Mouse (Mus musculus): ENCODE results near the gene Lrcol1.
A peak's percentile ranks its signal among the peaks of the same experiment; 100 is the strongest.

The Lrcol1 gene

DNA sequence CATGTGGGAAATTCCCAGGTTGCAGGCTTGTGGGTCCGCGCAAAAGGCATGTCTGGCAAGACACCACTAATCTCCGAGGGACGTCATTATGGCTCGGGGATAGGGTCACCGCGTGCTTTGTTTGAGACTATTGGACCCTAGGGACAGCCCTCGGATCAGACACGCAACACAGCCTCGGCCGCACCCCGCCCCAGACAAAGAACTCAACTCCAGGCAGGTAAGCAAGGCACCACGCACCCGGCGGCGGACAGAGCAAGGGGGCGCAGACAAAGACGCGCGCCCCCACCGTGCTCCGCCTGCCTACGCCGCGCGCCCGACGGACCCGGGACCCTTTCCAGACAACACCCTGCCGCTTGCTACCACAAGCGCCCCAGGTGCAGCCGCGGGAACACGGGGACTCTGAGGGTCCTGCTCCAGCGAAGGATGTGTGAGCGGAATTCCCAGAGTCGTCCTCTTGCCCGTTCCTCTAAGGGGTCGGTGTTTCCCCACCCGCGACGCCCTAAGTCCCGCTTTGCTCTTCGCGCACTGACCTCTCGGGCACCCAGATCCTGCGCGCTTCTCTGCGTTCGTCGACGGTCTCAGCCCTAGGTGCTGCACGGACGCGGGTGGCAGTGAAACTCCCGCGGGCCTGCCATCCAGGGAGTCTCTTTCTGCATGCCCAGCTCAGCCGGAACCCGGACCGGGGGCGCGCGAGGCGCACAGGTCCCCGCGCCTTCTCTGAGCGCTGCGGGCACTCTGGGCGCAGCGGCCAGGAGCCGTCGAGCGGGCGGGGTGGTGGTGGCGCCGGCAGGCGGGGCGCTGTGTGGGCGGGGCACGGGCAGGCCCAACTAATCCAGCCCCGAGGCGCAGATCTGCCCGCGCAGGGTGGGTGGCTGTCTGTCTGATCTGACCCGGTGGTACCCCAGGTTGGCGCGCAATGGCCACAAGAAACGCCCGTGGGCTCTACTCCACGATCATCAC lies 42.1 kb downstream of the Lrcol1 start:
- DNase-seq, result peak; percentile 65

DNA sequence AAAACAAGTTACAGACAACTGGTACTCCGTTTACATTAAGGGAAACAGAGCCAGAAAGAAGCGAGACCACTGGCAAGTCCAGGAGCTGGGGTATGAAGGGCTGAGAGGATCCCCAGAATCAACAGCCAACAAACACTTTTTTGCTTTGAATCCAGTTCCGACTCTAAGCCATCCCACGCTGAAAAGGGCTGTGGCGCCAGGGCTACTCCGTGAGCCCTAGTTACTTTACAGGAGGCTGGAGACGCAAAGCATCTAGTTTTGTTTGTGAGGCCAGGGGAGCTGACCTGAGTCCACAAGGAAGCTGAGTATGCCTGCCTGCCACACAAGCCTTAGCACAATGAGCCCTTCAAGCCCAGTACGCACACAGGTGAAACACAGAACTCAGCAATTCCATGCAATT lies 42.8 kb downstream of the Lrcol1 start:
- no peak for DNase-seq

DNA sequence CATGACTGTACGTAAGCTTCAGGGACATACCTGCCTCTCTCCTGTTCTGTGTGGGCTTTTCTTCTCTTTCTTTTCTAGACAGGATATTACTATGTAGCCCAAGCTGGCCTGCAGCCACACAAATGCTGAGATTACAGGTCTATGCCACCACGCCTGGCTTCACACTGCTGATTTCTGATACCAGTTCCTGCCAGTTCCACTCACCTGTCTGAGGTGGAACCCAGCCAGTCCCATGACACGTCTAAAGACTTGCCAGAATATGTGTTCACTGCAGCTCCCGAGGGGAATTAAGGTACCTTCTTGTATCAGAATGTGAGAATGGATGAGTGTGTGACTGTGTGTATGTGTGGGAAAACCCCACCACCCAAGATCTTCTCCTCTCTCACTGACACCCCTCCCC lies 46.1 kb downstream of the Lrcol1 start:
- DNase-seq, result peak; percentile 58

DNA sequence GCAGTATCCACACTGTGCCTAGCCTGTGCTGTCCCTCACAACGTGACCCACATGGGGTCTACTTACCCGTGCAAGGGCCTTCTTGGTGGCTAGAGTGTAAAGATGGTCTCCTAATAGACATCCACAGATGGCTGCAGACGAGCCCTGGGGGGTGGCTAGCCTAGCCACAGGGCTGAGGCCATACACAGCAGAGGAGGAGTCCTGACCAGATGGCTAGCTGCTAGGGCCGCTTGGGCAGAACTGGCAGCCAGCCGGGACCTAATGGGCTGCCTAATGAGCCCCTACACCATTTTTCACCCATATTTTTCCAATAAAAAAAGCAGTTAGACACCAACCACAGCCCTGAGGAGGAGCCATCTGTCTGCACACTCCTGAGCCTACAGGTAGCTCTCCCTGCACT lies 48.2 kb downstream of the Lrcol1 start:
- DNase-seq, result peak; percentile 75

DNA sequence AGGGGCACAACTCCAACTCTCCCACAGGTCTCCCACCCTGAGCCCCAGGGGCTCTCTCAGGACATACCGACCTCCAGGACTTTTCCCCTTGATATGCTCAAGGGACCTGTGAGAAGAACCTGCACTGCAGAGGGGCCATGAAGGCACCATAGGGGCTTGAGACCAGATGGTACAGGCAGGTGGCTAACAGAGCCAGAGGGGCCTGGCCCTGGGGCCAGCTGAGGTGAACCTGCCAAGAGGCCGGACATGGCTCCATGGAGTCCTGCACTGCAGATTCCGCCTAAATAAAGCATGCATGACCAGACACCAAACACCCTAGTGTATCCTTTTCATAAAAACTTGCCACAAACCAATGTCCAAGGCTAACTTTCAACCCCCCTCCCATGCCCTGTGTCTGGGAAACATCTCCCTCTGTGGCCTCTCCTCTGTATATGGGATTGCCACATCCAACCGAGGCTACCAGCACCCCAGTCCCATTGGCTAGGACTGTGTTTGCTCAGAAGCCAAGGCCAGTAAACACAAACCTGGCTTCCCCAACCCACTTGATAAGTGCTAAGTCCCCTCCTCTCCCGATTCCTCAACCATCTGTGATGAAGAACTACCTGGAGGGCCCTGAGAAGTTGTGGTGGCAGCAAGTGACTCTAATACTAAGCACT lies 50.6 kb downstream of the Lrcol1 start:
- DNase-seq, result peak; percentile 79

DNA sequence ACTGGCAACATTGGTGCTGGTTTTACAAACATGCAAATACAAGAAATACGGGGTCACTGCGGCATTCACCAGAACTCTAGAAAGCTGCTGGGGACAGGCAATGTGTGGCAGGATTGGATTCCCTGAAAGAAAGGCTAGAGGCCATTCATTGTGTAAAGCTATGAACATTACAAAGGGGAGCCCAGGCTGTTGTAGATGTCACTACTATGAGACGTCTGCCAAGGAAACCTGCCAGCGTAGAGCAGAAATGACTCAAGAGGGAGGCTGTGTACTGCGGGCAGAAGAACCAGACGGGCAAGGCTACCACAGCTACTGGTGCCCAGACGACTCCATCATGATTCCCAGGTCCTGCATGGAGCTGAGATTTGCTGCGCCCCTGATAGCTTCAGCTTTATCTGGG lies 56.6 kb downstream of the Lrcol1 start:
- no peak for DNase-seq

DNA sequence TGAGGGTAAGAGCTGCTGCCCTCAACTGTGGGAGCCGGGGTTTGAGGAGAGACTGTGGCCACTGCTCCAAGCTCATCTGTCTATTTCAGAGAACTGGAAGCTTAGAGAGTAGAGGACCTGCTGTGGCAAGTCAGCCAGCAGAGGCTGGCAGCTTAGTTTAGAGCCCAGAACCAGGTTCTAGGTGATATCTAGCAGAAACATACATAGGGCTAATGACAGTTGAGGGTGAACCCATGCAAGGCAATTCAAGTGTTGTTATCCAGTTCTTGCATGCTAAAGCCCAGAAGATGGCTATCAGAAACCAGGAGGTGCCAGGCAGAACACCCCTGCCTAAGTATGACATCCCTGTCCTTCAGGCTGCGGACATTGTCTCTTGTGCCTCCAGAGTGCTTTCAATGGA lies 58.0 kb downstream of the Lrcol1 start:
- no peak for DNase-seq

DNA sequence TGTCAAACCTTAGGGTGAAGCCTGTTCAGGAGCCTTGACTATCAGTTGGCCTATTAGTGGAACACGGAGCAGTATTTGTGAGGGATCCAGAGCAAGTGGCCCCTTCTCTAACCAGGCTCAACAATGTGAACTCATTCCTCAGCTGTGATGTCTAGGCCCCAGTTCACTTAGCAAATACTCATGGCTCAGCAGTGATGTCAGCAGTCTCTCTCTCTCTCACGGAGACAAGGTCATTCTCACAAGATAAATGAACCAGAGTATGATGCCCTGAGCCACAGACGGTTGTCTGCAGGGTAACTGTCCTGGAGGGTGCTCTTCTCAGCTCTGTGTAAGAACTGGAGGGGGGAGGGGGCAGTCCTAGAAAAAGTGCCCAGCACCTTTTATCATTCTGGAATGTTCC lies 59.4 kb downstream of the Lrcol1 start:
- no peak for DNase-seq

All from cerebellum, adult 8-10 months (tissue).